Mouse (Mus musculus) liver, embryonic 14.5 days (tissue): ENCODE data around the gene Eif2b5.
"Not testable (repeated sequence)": the region's sequence is repeated elsewhere in the genome, so short reads cannot be mapped to it uniquely, and the experiment has no call there.

ENCODE experiments used
- CTCF ChIP-seq: IDR thresholded peaks from 2 replicates; pipeline ENCODE4 v1.5.1; 2016; ENCODE audit warnings: antibody characterized with exemption, low read depth, control low read depth
- EP300 ChIP-seq: IDR thresholded peaks from 2 replicates; pipeline ENCODE4 v1.6.1; 2016; ENCODE audit warnings: antibody characterized with exemption, low read depth

- TF ChIP-seq EP300, CTCF: not testable (repeated sequence)
Observed at GRCm38 (mm10) chr16:20458736-20459135, 39.9 kb upstream of the Eif2b5 start.
